ENCODE assay signal across 8 mouse cellular contexts in the genomic region with DNA sequence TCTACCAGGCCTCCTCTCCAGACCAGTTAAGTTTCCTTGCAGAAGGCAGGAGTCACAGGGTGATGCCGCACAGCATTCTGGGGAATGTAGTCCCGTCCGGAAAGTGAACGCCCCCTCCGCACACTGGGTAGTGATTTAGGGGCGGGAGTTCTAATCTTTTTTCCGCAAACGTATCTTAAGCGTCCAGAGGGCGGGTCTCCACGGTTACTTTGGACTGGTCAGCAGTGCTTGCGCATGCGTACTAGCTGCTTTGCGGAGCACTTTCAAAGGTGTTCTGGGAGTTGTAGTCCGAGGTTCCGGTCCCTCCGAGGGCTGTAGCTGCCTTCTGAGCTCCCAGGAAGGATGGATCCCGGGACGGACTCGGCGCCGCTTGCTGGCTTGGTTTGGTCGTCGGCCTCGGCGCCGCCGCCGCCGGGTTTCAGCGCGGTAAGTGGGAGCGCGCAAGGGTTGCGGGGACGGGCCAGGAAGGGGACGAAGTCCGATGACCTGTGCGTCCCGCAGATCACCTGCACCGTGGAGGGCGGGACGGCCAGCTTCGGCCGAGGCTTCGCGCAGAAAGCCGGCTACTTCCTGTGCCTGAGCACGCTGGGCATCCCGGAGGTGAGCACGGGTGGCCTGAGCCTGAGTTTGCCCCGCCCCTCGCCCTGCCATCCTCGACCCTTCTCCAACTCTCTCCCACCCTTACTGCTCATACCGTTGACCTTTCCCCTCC. TPM values are rescaled to one million over a fixed set of nuclear protein-coding genes. Genes with fewer than 3 reads are reported as not detected.
A peak's percentile ranks its signal among the peaks of the same experiment; 100 is the strongest.
DNase-seq lines count a peak whose midpoint lies in the region; ATAC-seq and TF ChIP-seq lines count a peak whose summit lies in the region.

Gene Mvb12a (plus strand): TSS at position 291 of the 712 bp plus-strand sequence.

- no peak for TF ChIP-seq EP300 in heart, adult 2 months (IDR thresholded peaks at IDR 0.05; ENCODE audit: insufficient read depth, low read depth, low read length)

- WGBS in embryonic facial prominence, embryonic 14.5 days = 0% methylated on average over 21 of the region's 55 CpGs
- WGBS in heart, adult 2 months = under 1% methylated on average over 55 of the region's 55 CpGs
- WGBS in limb, embryonic 13.5 days = under 1% methylated on average over 53 of the region's 55 CpGs
- under 1% methylated on average over 50 of the region's 55 CpGs for WGBS in midbrain, embryonic 16.5 days

- H3K4me1 ChIP-seq in embryonic facial prominence, embryonic 14.5 days (ENCODE audit: control insufficient read depth, insufficient read depth, low read length) = peaks cover 10% of the 10 kb centered on the region
- H3K4me1 ChIP-seq in heart, adult 2 months (ENCODE audit: control insufficient read depth, insufficient read depth, low read length) = peaks cover 7% of the 10 kb centered on the region
- H3K4me1 ChIP-seq in limb, embryonic 13.5 days = peaks cover 14% of the 10 kb centered on the region
- H3K4me1 ChIP-seq in midbrain, embryonic 16.5 days (ENCODE audit: control insufficient read depth, insufficient read depth, low read length) = peaks cover 6% of the 10 kb centered on the region

- no peaks in the 10 kb centered on the region for H3K9me3 ChIP-seq in embryonic facial prominence, embryonic 14.5 days (ENCODE audit: control insufficient read depth, low read length)
- no peaks in the 10 kb centered on the region for H3K9me3 ChIP-seq in limb, embryonic 13.5 days
- H3K9me3 ChIP-seq in midbrain, embryonic 16.5 days (replicated peaks; ENCODE audit: control insufficient read depth, low read length, poor library complexity, severe bottlenecking) = no peaks in the 10 kb centered on the region

- H3K27ac ChIP-seq in embryonic facial prominence, embryonic 14.5 days (replicated peaks; ENCODE audit: low read depth, low read length) = no peak within 1 kb of the TSS; the same call in 1 of the 2 replicates
- H3K27ac ChIP-seq in heart, adult 2 months = peak within 1 kb of the TSS; percentile 85
- no peak within 1 kb of the TSS for H3K27ac ChIP-seq in limb, embryonic 13.5 days
- H3K27ac ChIP-seq in midbrain, embryonic 16.5 days (ENCODE audit: low read length) = peak within 1 kb of the TSS; percentile 5; the same call in 1 of the 2 replicates

- peak; percentile 97 for ATAC-seq in embryonic facial prominence, embryonic 14.5 days (ENCODE audit: low read depth)
- peak; percentile 95 for ATAC-seq in limb, embryonic 13.5 days (ENCODE audit: low FRiP score, low read depth)
- ATAC-seq in midbrain, embryonic 16.5 days = peak; percentile 95

- no peaks in the 10 kb centered on the region for H3K79me2 ChIP-seq in heart, adult 2 months (replicated peaks; ENCODE audit: control insufficient read depth, insufficient read depth, low read length)

- peak; percentile 74 for TF ChIP-seq POLR2A in heart, adult 2 months (IDR thresholded peaks at IDR 0.05; ENCODE audit: insufficient read depth, low read depth, low read length)

- H3K4me3 ChIP-seq in embryonic facial prominence, embryonic 14.5 days (ENCODE audit: low read depth, low read length) = peak within 1 kb of the TSS; percentile 93
- H3K4me3 ChIP-seq in heart, adult 2 months = peak within 1 kb of the TSS; percentile 85
- H3K4me3 ChIP-seq in limb, embryonic 13.5 days = peak within 1 kb of the TSS; percentile 82
- H3K4me3 ChIP-seq in midbrain, embryonic 16.5 days (ENCODE audit: low read depth, low read length) = peak within 1 kb of the TSS; percentile 50

- no peak for TF ChIP-seq CTCF in heart, adult 2 months (IDR thresholded peaks at IDR 0.05)

- H3K27me3 ChIP-seq in embryonic facial prominence, embryonic 14.5 days (replicated peaks; ENCODE audit: control insufficient read depth, insufficient read depth, low read length) = no peaks in the 10 kb centered on the region
- H3K27me3 ChIP-seq in heart, adult 2 months (ENCODE audit: control insufficient read depth, insufficient read depth, low read length) = no peaks in the 10 kb centered on the region
- 0 out of 2 replicates have a peak, but pooled peaks cover 3% of the 10 kb centered on the region for H3K27me3 ChIP-seq in limb, embryonic 13.5 days
- H3K27me3 ChIP-seq in midbrain, embryonic 16.5 days (ENCODE audit: control insufficient read depth, insufficient read depth, low read depth, low read length) = peaks cover 10% of the 10 kb centered on the region; the same call in 1 of the 2 replicates

- intact Hi-C loops in heart, adult 2 months (cut with DNase I) = no loop called here

- peak within 1 kb of the TSS; percentile 82 for H3K9ac ChIP-seq in embryonic facial prominence, embryonic 14.5 days (ENCODE audit: low read depth, low read length)
- H3K9ac ChIP-seq in heart, adult 2 months (ENCODE audit: low read depth, low read length) = peak within 1 kb of the TSS; percentile 75
- peak within 1 kb of the TSS; percentile 79 for H3K9ac ChIP-seq in limb, embryonic 13.5 days
- H3K9ac ChIP-seq in midbrain, embryonic 16.5 days (ENCODE audit: low read depth, low read length) = peak within 1 kb of the TSS; percentile 68

- peak; percentile 100 for DNase-seq in 3T3-L1 (ENCODE audit: low read depth, low spot score)
- peak; percentile 71 to 93 for DNase-seq in adrenal gland, postnatal 4 days (ENCODE audit: low spot score in 2 of 2)
- DNase-seq in embryonic facial prominence, embryonic 14.5 days (ENCODE audit: low spot score) = peak; percentile 100
- peak; percentile 95 to 97 for DNase-seq in heart, adult 2 months
- peak; percentile 98 to 99 for DNase-seq in kidney, adult 8-10 months
- peak; percentile 83 to 93 for DNase-seq in spleen, postnatal 10 days (ENCODE audit: low spot score in 2 of 2)

- H3K36me3 ChIP-seq in embryonic facial prominence, embryonic 14.5 days (ENCODE audit: control insufficient read depth, insufficient read depth, low read length) = peaks cover 25% of the 10 kb centered on the region
- H3K36me3 ChIP-seq in heart, adult 2 months (ENCODE audit: control insufficient read depth, insufficient read depth, low read length) = no peaks in the 10 kb centered on the region
- peaks cover 27% of the 10 kb centered on the region for H3K36me3 ChIP-seq in limb, embryonic 13.5 days
- H3K36me3 ChIP-seq in midbrain, embryonic 16.5 days (ENCODE audit: control insufficient read depth, insufficient read depth, low read length) = peaks cover 9% of the 10 kb centered on the region

- H3K4me2 ChIP-seq in embryonic facial prominence, embryonic 14.5 days (ENCODE audit: low read depth, low read length) = peak within 1 kb of the TSS; percentile 82
- H3K4me2 ChIP-seq in limb, embryonic 13.5 days (replicated peaks) = peak within 1 kb of the TSS; percentile 79
- H3K4me2 ChIP-seq in midbrain, embryonic 16.5 days (ENCODE audit: low read length) = peak within 1 kb of the TSS; percentile 72

RNA-seq across cellular contexts. Expression of gene Mvb12a, which starts in this region (rescaled TPM):
- 10 to 100 TPM; 74.5 to 76.0 TPM for total RNA-seq in adrenal gland, postnatal 4 days (2021)
- polyA plus RNA-seq in embryonic facial prominence, embryonic 14.5 days (2014; fragmentation: Nextera tagmentation; extraction: Ambion mirVana) = 85.4 and 95.3 TPM in 2 replicates
- total RNA-seq in heart, adult 2 months (2021) = 10 to 100 TPM; 27.0 to 29.7 TPM
- polyA plus RNA-seq in heart, adult 2 months (2012; rRNA removed) = 51.6 and 53.7 TPM in 2 replicates
- polyA plus RNA-seq in limb, embryonic 13.5 days (2015; fragmentation: Nextera tagmentation; extraction: Ambion mirVana) = 80.7 and 83.6 TPM in 2 replicates
- polyA plus RNA-seq in midbrain, embryonic 16.5 days (2015; fragmentation: Nextera tagmentation; extraction: Ambion mirVana) = 52.4 and 60.3 TPM in 2 replicates

Comparison
In these comparisons a context has a peak if more than half of its experiments do, and no peak if none do; other contexts are left out.
1. H3K27ac ChIP-seq: peak in heart, adult 2 months (single experiment) and midbrain, embryonic 16.5 days (single experiment); none in embryonic facial prominence, embryonic 14.5 days (single experiment) and limb, embryonic 13.5 days (single experiment).
2. Peak in every context shown above with its lines, with median percentiles within 50 percentile points of each other: DNase-seq, ATAC-seq, H3K4me2 ChIP-seq, H3K4me3 ChIP-seq and H3K9ac ChIP-seq.